In the genomic region with DNA sequence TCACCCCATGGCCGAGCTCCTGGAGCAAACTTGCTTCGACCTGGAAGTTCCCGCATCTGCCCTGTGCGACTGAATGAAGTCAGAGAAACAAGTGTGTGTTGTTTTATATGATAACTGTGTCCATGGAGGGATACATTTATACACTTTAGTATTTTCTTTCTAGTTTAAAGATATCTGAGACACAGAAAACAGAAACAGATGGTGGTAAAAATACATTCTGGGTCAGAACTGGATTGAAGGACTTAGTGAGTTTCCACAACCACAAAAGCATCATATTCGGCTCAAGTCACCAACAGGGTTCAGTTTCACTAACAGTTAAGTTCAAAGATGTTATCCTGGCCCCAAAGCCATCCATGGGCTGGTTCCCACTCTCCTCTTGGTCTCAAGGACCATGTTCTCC, we compare ENCODE assay signal across 22 mouse cellular contexts.
"Had no signal": no experiment of that assay in that cellular context is flagged by ENCODE, and none has a peak within 500 bp of the region (broad histone marks: within the 10 kb centered on the region; RNA-seq: fewer than 3 reads in every experiment).

No protein-coding gene starts in this region.

- ATAC-seq: hindbrain, embryonic 16.5 days; hindbrain, postnatal 0 days; inflammation-experienced regulatory T-cells, adult 6 months; intestine, embryonic 15.5 days; intestine, embryonic 16.5 days; intestine, postnatal 0 days had no signal

- DNase-seq: heart, postnatal 10 days; heart, postnatal 14 days; heart, postnatal 36 days; heart, postnatal 4 days; kidney, adult 11 months; kidney, adult 18-20 months; kidney, adult 2 months; kidney, adult 8-10 months; kidney, adult 9 months; kidney, postnatal 10 days; kidney, postnatal 14 days; kidney, postnatal 25 days; kidney, postnatal 36 days; kidney, postnatal 4 days; layer of hippocampus, adult 9-11 months; layer of hippocampus, postnatal 36 days had no signal
